Mouse (Mus musculus): ENCODE measurements around the gene Ccr2. TPM values are rescaled to one million over a fixed set of nuclear protein-coding genes. Genes with fewer than 3 reads are reported as not detected.
"Not testable (repeated sequence)": the region's sequence is repeated elsewhere in the genome, so short reads cannot be mapped to it uniquely, and the experiment has no call there.

Ccr2 gene
- polyA plus RNA-seq, 1 experiment from 2014 or later: 4.2 TPM

- no peak for ATAC-seq
- no peak overlapping the region for H3K4me2 ChIP-seq (ENCODE audit: low read depth, low read length)
- no peak overlapping the region for H3K27ac ChIP-seq (ENCODE audit: low read length)
- no peaks in the 10 kb centered on the region for H3K4me1 ChIP-seq (ENCODE audit: control insufficient read depth, insufficient read depth, low read length)
- H3K36me3 ChIP-seq (ENCODE audit: control insufficient read depth, insufficient read depth, low read length): no peaks in the 10 kb centered on the region
- no peaks in the 10 kb centered on the region for H3K27me3 ChIP-seq (replicated peaks; ENCODE audit: control insufficient read depth, insufficient read depth, low read length)
- H3K9ac ChIP-seq (ENCODE audit: low read depth, low read length): no peak overlapping the region
- H3K4me3 ChIP-seq (ENCODE audit: low read length): no peak overlapping the region
- WGBS: 62% methylated on average over 4 of the region's 4 CpGs
- H3K9me3 ChIP-seq (ENCODE audit: control insufficient read depth, low read length): no peaks in the 10 kb centered on the region
Observed at GRCm38 (mm10) chr9:124079803-124080202, 21.9 kb upstream of the Ccr2 start.

GRCm38 (mm10) chr9:124080471-124080870, 21.3 kb upstream of the Ccr2 start:
- ATAC-seq; H3K9me3 ChIP-seq (ENCODE audit: control insufficient read depth, low read length); H3K4me2 ChIP-seq (ENCODE audit: low read depth, low read length); H3K9ac ChIP-seq (ENCODE audit: low read depth, low read length); H3K27ac ChIP-seq (ENCODE audit: low read length); H3K27me3 ChIP-seq (replicated peaks; ENCODE audit: control insufficient read depth, insufficient read depth, low read length); H3K4me3 ChIP-seq (ENCODE audit: low read length); H3K36me3 ChIP-seq (ENCODE audit: control insufficient read depth, insufficient read depth, low read length); H3K4me1 ChIP-seq (ENCODE audit: control insufficient read depth, insufficient read depth, low read length): not testable (repeated sequence)
- WGBS: 92% methylated on average over 12 of the region's 13 CpGs

GRCm38 (mm10) chr9:124090441-124090840, 11.3 kb upstream of the Ccr2 start:
- H3K9ac ChIP-seq (ENCODE audit: low read depth, low read length): no peak overlapping the region
- H3K27me3 ChIP-seq (replicated peaks; ENCODE audit: control insufficient read depth, insufficient read depth, low read length): no peaks in the 10 kb centered on the region
- no peak overlapping the region for H3K4me3 ChIP-seq (ENCODE audit: low read length)
- WGBS: 88% methylated on average over 1 of the region's 1 CpGs
- H3K27ac ChIP-seq (ENCODE audit: low read length): no peak overlapping the region
- no peak overlapping the region for H3K4me2 ChIP-seq (ENCODE audit: low read depth, low read length)
- ATAC-seq: no peak
- H3K9me3 ChIP-seq (ENCODE audit: control insufficient read depth, low read length): no peaks in the 10 kb centered on the region
- H3K36me3 ChIP-seq (ENCODE audit: control insufficient read depth, insufficient read depth, low read length): no peaks in the 10 kb centered on the region
- no peaks in the 10 kb centered on the region for H3K4me1 ChIP-seq (ENCODE audit: control insufficient read depth, insufficient read depth, low read length)

- Histone ChIP-seq H3K9ac (ENCODE audit: low read depth, low read length) (no peak overlapping the region), H3K27ac (ENCODE audit: low read length) (no peak overlapping the region), H3K36me3 (ENCODE audit: control insufficient read depth, insufficient read depth, low read length) (no peaks in the 10 kb centered on the region), H3K9me3 (ENCODE audit: control insufficient read depth, low read length) (no peaks in the 10 kb centered on the region), H3K4me1 (ENCODE audit: control insufficient read depth, insufficient read depth, low read length) (no peaks in the 10 kb centered on the region), H3K4me3 (ENCODE audit: low read length) (no peak overlapping the region), H3K27me3 (replicated peaks; ENCODE audit: control insufficient read depth, insufficient read depth, low read length) (no peaks in the 10 kb centered on the region), H3K4me2 (ENCODE audit: low read depth, low read length) (no peak overlapping the region)
- ATAC-seq: no peak
- WGBS: 90% methylated on average over 1 of the region's 1 CpGs
Observed at GRCm38 (mm10) chr9:124099127-124099526, 2.6 kb upstream of the Ccr2 start.

GRCm38 (mm10) chr9:124100357-124100756, 1.4 kb upstream of the Ccr2 start:
- WGBS: 76% methylated on average over 1 of the region's 1 CpGs

GRCm38 (mm10) chr9:124103199-124103598, 1.4 kb downstream of the Ccr2 start:
- Histone ChIP-seq H3K27ac (ENCODE audit: low read length) (no peak overlapping the region), H3K36me3 (ENCODE audit: control insufficient read depth, insufficient read depth, low read length) (no peaks in the 10 kb centered on the region), H3K9me3 (ENCODE audit: control insufficient read depth, low read length) (no peaks in the 10 kb centered on the region), H3K4me1 (ENCODE audit: control insufficient read depth, insufficient read depth, low read length) (no peaks in the 10 kb centered on the region), H3K4me3 (ENCODE audit: low read length) (no peak overlapping the region), H3K4me2 (ENCODE audit: low read depth, low read length) (no peak overlapping the region), H3K9ac (ENCODE audit: low read depth, low read length) (no peak overlapping the region), H3K27me3 (replicated peaks; ENCODE audit: control insufficient read depth, insufficient read depth, low read length) (no peaks in the 10 kb centered on the region)
- WGBS: 71% methylated on average over 1 of the region's 1 CpGs
- ATAC-seq: no peak

More at GRCm38 (mm10) chr9:124100357-124100756, 1.4 kb upstream of the Ccr2 start:
- Histone ChIP-seq H3K27me3 (replicated peaks; ENCODE audit: control insufficient read depth, insufficient read depth, low read length) (no peaks in the 10 kb centered on the region), H3K9me3 (ENCODE audit: control insufficient read depth, low read length) (no peaks in the 10 kb centered on the region), H3K27ac (ENCODE audit: low read length) (no peak overlapping the region), H3K4me1 (ENCODE audit: control insufficient read depth, insufficient read depth, low read length) (no peaks in the 10 kb centered on the region), H3K9ac (ENCODE audit: low read depth, low read length) (no peak overlapping the region), H3K4me2 (ENCODE audit: low read depth, low read length) (no peak overlapping the region), H3K36me3 (ENCODE audit: control insufficient read depth, insufficient read depth, low read length) (no peaks in the 10 kb centered on the region), H3K4me3 (ENCODE audit: low read length) (no peak overlapping the region)
- ATAC-seq: no peak

GRCm38 (mm10) chr9:124105196-124105595, 3.4 kb downstream of the Ccr2 start:
- H3K4me1 ChIP-seq (ENCODE audit: control insufficient read depth, insufficient read depth, low read length): no peaks in the 10 kb centered on the region
- peak; percentile 74 for ATAC-seq
- no peaks in the 10 kb centered on the region for H3K36me3 ChIP-seq (ENCODE audit: control insufficient read depth, insufficient read depth, low read length)
- no peak overlapping the region for H3K27ac ChIP-seq (ENCODE audit: low read length)
- no peak overlapping the region for H3K9ac ChIP-seq (ENCODE audit: low read depth, low read length)
- no peak overlapping the region for H3K4me3 ChIP-seq (ENCODE audit: low read length)
- no peaks in the 10 kb centered on the region for H3K9me3 ChIP-seq (ENCODE audit: control insufficient read depth, low read length)
- no peak overlapping the region for H3K4me2 ChIP-seq (ENCODE audit: low read depth, low read length)
- H3K27me3 ChIP-seq (replicated peaks; ENCODE audit: control insufficient read depth, insufficient read depth, low read length): 0 out of 2 replicates have a peak, but pooled peaks cover 3% of the 10 kb centered on the region

- no peaks in the 10 kb centered on the region for H3K36me3 ChIP-seq (ENCODE audit: control insufficient read depth, insufficient read depth, low read length)
- no peak overlapping the region for H3K27ac ChIP-seq (ENCODE audit: low read length)
- H3K9me3 ChIP-seq (ENCODE audit: control insufficient read depth, low read length): no peaks in the 10 kb centered on the region
- no peak overlapping the region for H3K9ac ChIP-seq (ENCODE audit: low read depth, low read length)
- H3K27me3 ChIP-seq (replicated peaks; ENCODE audit: control insufficient read depth, insufficient read depth, low read length): 0 out of 2 replicates have a peak, but pooled peaks cover 3% of the 10 kb centered on the region
- H3K4me1 ChIP-seq (ENCODE audit: control insufficient read depth, insufficient read depth, low read length): no peaks in the 10 kb centered on the region
- H3K4me3 ChIP-seq (ENCODE audit: low read length): no peak overlapping the region
- no peak for ATAC-seq
- H3K4me2 ChIP-seq (ENCODE audit: low read depth, low read length): no peak overlapping the region
Observed at GRCm38 (mm10) chr9:124107232-124107631, 5.5 kb downstream of the Ccr2 start.

GRCm38 (mm10) chr9:124108356-124109127, 6.8 kb downstream of the Ccr2 start:
- H3K4me3 ChIP-seq (ENCODE audit: low read length): no peak overlapping the region
- H3K27me3 ChIP-seq (replicated peaks; ENCODE audit: control insufficient read depth, insufficient read depth, low read length): 0 out of 2 replicates have a peak, but pooled peaks cover 3% of the 10 kb centered on the region
- H3K36me3 ChIP-seq (ENCODE audit: control insufficient read depth, insufficient read depth, low read length): no peaks in the 10 kb centered on the region
- ATAC-seq: no peak
- 67% methylated on average over 2 of the region's 2 CpGs for WGBS
- no peak overlapping the region for H3K9ac ChIP-seq (ENCODE audit: low read depth, low read length)
- no peaks in the 10 kb centered on the region for H3K9me3 ChIP-seq (ENCODE audit: control insufficient read depth, low read length)
- H3K27ac ChIP-seq (ENCODE audit: low read length): no peak overlapping the region
- H3K4me2 ChIP-seq (ENCODE audit: low read depth, low read length): no peak overlapping the region
- no peaks in the 10 kb centered on the region for H3K4me1 ChIP-seq (ENCODE audit: control insufficient read depth, insufficient read depth, low read length)

GRCm38 (mm10) chr9:124111997-124112396, 10.2 kb downstream of the Ccr2 start:
- no peak overlapping the region for H3K4me2 ChIP-seq (ENCODE audit: low read depth, low read length)
- no peak overlapping the region for H3K27ac ChIP-seq (ENCODE audit: low read length)
- WGBS: 76% methylated on average over 1 of the region's 1 CpGs
- H3K36me3 ChIP-seq (ENCODE audit: control insufficient read depth, insufficient read depth, low read length): no peaks in the 10 kb centered on the region
- no peaks in the 10 kb centered on the region for H3K4me1 ChIP-seq (ENCODE audit: control insufficient read depth, insufficient read depth, low read length)
- no peak overlapping the region for H3K4me3 ChIP-seq (ENCODE audit: low read length)
- H3K27me3 ChIP-seq (replicated peaks; ENCODE audit: control insufficient read depth, insufficient read depth, low read length): 0 out of 2 replicates have a peak, but pooled peaks cover 3% of the 10 kb centered on the region
- no peaks in the 10 kb centered on the region for H3K9me3 ChIP-seq (ENCODE audit: control insufficient read depth, low read length)
- ATAC-seq: no peak
- H3K9ac ChIP-seq (ENCODE audit: low read depth, low read length): no peak overlapping the region

All from intestine, embryonic 16.5 days (tissue).